Mouse (Mus musculus) kidney, embryonic 15.5 days (tissue): Measurements from ENCODE around the gene Col12a1. TPM values are rescaled to one million over a fixed set of nuclear protein-coding genes. Genes with fewer than 3 reads are reported as not detected.

Source experiments
- ATAC-seq: fragments of 200-750 bp; cut with Nextera tagmentation; replicated peaks from 2 replicates; pipeline ENCODE4 v1.8.0; 2017; ENCODE audit warnings: moderate TSS enrichment; ENCODE audit not compliant: low FRiP score
- H3K27ac ChIP-seq: fragments of 300-500 bp; sonication (generic); 2 replicates; pipeline ENCODE4 v1.5.1; 2015; ENCODE audit warnings: mild to moderate bottlenecking, inconsistent platforms
- H3K27me3 ChIP-seq: fragments of 300-500 bp; sonication (generic); 2 replicates; pipeline ENCODE4 v1.6.1; 2015; ENCODE audit warnings: inconsistent platforms
- H3K36me3 ChIP-seq: fragments of 300-500 bp; sonication (generic); 2 replicates; pipeline ENCODE4 v1.6.1; 2015; ENCODE audit warnings: inconsistent platforms
- H3K4me1 ChIP-seq: fragments of 300-500 bp; sonication (generic); 2 replicates; pipeline ENCODE4 v1.6.1; 2015; ENCODE audit warnings: inconsistent platforms
- H3K4me2 ChIP-seq: fragments of 300-500 bp; sonication (generic); 2 replicates; pipeline ENCODE4 v1.6.1; 2015; ENCODE audit warnings: moderate library complexity, mild to moderate bottlenecking, inconsistent platforms
- H3K4me3 ChIP-seq: fragments of 300-500 bp; sonication (generic); replicated peaks from 2 replicates; pipeline ENCODE4 v1.5.1; 2015; ENCODE audit warnings: mild to moderate bottlenecking, inconsistent platforms
- H3K9ac ChIP-seq: fragments of 300-500 bp; sonication (generic); 2 replicates; pipeline ENCODE4 v1.6.1; 2015; ENCODE audit warnings: mild to moderate bottlenecking, inconsistent platforms
- H3K9me3 ChIP-seq: fragments of 300-500 bp; sonication (generic); replicated peaks from 2 replicates; pipeline ENCODE4 v1.6.1; 2016; ENCODE audit warnings: inconsistent platforms
- WGBS: fragments of 180-500 bp; shearing (Covaris S2); methylation state at CpG from one replicate; pipeline ENCODE4 v1.1.7; 2015; ENCODE audit warnings: mixed read lengths; 5-methylcytosine and 5-hydroxymethylcytosine counted together
- polyA plus RNA-seq: library from polyadenylated mRNA; unstranded; fragments of >200 nt; fragmentation: Nextera tagmentation; extraction: Ambion mirVana; gene quantifications from 2 replicates; pipeline ENCODE4 v1.2.1, GENCODE M21; 2015

The Col12a1 gene
- polyA plus RNA-seq, 1 experiment from 2014 or later = 30.5 TPM

DNA sequence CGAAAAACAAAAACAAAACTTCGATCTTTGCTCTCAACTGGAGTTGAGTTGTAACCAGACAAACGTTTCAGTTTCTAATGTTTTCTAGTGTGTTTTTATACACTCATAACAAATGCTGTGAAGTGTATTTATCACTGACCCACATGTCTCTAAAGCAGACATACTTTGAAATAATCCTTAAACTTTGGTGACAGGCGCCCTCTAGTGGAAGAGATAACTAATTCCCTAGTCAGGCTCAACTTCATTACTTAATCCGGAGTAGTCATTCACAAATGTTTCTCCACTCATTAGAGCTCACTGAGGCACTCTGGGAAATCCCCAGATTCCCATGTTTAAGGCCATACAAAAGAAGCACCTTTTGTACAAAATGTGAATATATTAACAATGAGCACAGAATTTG lies 4.5 kb upstream of the Col12a1 start:
- no peaks in the 10 kb centered on the region for H3K9me3 ChIP-seq
- H3K27ac ChIP-seq = no peak overlapping the region
- peaks cover 29% of the 10 kb centered on the region for H3K27me3 ChIP-seq
- H3K36me3 ChIP-seq = no peaks in the 10 kb centered on the region
- H3K4me2 ChIP-seq = no peak overlapping the region
- H3K4me3 ChIP-seq = no peak overlapping the region
- H3K4me1 ChIP-seq = peaks cover 25% of the 10 kb centered on the region
- 37% methylated on average over 5 of the region's 5 CpGs for WGBS
- H3K9ac ChIP-seq = no peak overlapping the region
- no peak for ATAC-seq

DNA sequence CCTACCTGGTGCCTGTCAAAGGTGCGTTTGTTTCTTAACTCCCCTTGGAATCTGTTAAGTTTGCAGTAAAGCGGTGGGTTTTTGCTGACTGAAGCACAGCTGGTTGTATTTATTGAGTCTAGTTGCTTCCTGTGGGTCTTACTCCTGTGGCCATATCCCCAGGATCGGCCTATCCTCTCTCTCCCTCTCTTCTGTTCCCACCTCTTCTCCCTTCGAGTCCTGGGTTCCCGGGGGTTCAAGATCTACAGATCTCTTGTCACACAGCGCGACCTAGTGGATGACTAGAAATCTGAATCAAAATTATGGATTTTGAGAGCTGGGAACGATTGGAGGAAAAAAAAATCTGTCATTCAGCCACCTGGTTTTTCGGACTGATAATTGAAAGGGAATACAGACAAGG lies 2.4 kb upstream of the Col12a1 start:
- no peak overlapping the region for H3K4me3 ChIP-seq
- no peaks in the 10 kb centered on the region for H3K36me3 ChIP-seq
- H3K9ac ChIP-seq = no peak overlapping the region
- WGBS = 7% methylated on average over 9 of the region's 9 CpGs
- peaks cover 39% of the 10 kb centered on the region for H3K27me3 ChIP-seq
- H3K9me3 ChIP-seq = no peaks in the 10 kb centered on the region
- H3K27ac ChIP-seq = no peak overlapping the region
- H3K4me1 ChIP-seq = peaks cover 42% of the 10 kb centered on the region
- ATAC-seq = no peak
- peak overlapping the region; percentile 90 for H3K4me2 ChIP-seq

GRCm38 (mm10) chr9:79720143-79720542 lies 1.5 kb upstream of the Col12a1 start:
- Histone ChIP-seq H3K27me3 (peaks cover 39% of the 10 kb centered on the region), H3K4me2 (peak overlapping the region; percentile 90), H3K4me1 (peaks cover 47% of the 10 kb centered on the region), H3K4me3 (0 out of 2 replicates have a peak overlapping the region, but pooled peaks have one; percentile 55), H3K27ac (no peak overlapping the region), H3K9ac (no peak overlapping the region), H3K36me3 (no peaks in the 10 kb centered on the region), H3K9me3 (no peaks in the 10 kb centered on the region)
- no peak for ATAC-seq
- 34% methylated on average over 9 of the region's 9 CpGs for WGBS

DNA sequence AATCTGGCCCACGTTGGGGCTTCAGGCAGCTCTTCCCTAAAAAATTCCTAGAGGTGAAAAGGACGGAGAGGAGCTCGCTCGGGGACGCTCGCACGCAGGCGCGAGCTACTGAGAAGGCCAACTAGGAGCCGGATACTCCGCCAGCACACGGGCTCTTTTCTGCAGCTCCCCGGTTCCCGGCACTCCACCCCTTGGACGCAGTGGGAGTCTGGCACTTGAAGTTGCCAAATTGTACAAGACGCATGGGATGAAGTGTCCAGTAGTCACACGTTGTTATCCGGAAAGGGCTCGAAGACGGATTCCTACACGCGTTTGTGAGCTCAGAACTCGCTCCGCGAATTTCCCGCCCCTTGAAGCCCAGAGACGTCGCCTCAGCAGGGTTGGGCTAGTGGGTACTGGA lies 820 bp upstream of the Col12a1 start:
- Histone ChIP-seq H3K4me1 (peaks cover 54% of the 10 kb centered on the region), H3K27ac (no peak overlapping the region), H3K27me3 (peaks cover 39% of the 10 kb centered on the region), H3K4me3 (peak overlapping the region; percentile 55), H3K9ac (peak overlapping the region; percentile 43), H3K4me2 (peak overlapping the region; percentile 90), H3K9me3 (no peaks in the 10 kb centered on the region), H3K36me3 (no peaks in the 10 kb centered on the region)
- ATAC-seq = no peak
- whole genome bisulfite sequencing = 2% methylated on average over 28 of the region's 28 CpGs

DNA sequence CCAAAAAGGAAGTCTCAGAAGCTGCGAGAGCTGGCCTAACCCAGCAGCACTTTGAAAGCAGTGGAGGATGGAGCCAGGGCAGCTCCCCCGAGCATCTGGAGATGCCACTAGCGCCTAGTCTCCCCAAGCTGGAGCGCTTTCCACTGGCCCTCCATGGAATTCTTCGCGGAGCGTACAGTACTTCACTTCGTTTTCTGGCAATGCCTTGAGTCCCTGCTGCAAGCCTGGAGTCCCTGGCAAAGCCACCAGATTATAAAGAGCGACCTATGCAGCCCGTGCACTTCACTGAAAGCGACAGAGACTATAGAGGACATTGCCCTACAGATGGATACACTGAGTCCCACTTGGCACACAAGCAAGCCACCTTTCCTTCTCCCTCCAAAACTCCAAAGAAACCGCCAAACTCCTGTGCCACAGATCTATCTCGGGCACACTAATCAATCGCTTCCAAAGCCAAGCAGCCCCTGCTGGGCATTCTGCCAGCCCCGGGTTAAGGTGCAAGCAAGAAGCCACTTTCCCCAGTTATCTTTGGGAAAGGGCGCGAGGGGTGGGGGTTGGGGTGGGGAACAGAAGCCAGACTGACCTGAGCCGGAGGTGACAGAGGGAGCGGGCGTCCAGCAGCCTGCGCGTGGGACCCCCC lies 675 bp downstream of the Col12a1 start:
- peak overlapping the region; percentile 90 for H3K4me2 ChIP-seq
- WGBS = 2% methylated on average over 22 of the region's 22 CpGs
- peak overlapping the region; percentile 55 for H3K4me3 ChIP-seq

GRCm38 (mm10) chr9:79716909-79717835 lies 1.5 kb downstream of the Col12a1 start:
- no peaks in the 10 kb centered on the region for H3K9me3 ChIP-seq
- peak overlapping the region; percentile 29; the same call in 1 of the 2 replicates for H3K9ac ChIP-seq
- peak overlapping the region; percentile 55 for H3K4me3 ChIP-seq
- ATAC-seq = peak; percentile 20; the same call in 1 of the 2 replicates
- H3K4me2 ChIP-seq = peak overlapping the region; percentile 90
- peaks cover 39% of the 10 kb centered on the region for H3K27me3 ChIP-seq
- 6% methylated on average over 23 of the region's 23 CpGs for WGBS
- H3K27ac ChIP-seq = peak overlapping the region; percentile 75
- H3K4me1 ChIP-seq = peaks cover 60% of the 10 kb centered on the region
- H3K36me3 ChIP-seq = no peaks in the 10 kb centered on the region

More for the DNA sequence above, 675 bp downstream of the Col12a1 start:
- Histone ChIP-seq H3K9ac (peak overlapping the region; percentile 43), H3K27ac (peak overlapping the region; percentile 75), H3K36me3 (no peaks in the 10 kb centered on the region), H3K27me3 (peaks cover 39% of the 10 kb centered on the region), H3K4me1 (peaks cover 60% of the 10 kb centered on the region), H3K9me3 (no peaks in the 10 kb centered on the region)
- peak; percentile 29 for ATAC-seq

- peak overlapping the region; percentile 55 for H3K4me3 ChIP-seq
- no peaks in the 10 kb centered on the region for H3K9me3 ChIP-seq
- ATAC-seq = no peak
- H3K27ac ChIP-seq = no peak overlapping the region
- no peak overlapping the region for H3K9ac ChIP-seq
- no peaks in the 10 kb centered on the region for H3K36me3 ChIP-seq
- peaks cover 60% of the 10 kb centered on the region for H3K4me1 ChIP-seq
- H3K27me3 ChIP-seq = peaks cover 39% of the 10 kb centered on the region
- 34% methylated on average over 5 of the region's 5 CpGs for WGBS
- peak overlapping the region; percentile 90 for H3K4me2 ChIP-seq
Measured at GRCm38 (mm10) chr9:79716496-79716895, 2.1 kb downstream of the Col12a1 start.

DNA sequence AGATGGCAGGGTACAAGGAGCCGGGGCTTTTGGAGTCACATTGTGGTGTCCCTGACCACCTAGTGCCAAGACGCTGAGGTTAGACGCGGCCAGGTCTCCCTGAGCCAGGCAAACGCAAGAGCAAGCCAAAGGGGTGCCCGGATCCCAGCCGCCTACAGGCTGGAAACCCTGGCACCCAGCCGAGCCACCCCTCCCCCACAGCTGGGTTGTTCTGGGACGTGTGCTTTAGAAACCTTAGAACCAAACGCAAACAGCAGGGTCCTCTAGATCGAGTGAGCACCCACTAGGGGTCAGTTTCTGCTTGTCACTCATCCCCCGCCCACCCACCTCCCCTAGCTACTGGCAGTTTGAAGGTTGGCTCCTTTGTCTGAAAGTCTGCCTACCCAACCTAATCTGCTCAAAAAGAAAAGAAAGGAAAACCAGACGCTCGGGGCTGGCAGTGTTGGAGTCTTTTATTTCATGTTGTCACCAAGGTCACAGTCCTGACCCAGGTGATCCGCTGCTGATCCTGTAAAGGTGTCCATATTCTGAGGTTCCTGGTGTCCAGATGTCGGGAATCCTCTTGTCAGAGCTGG lies 4.1 kb downstream of the Col12a1 start:
- Histone ChIP-seq H3K27ac (no peak overlapping the region), H3K27me3 (peaks cover 24% of the 10 kb centered on the region), H3K36me3 (no peaks in the 10 kb centered on the region), H3K9me3 (no peaks in the 10 kb centered on the region), H3K9ac (no peak overlapping the region), H3K4me3 (peak overlapping the region; percentile 29), H3K4me2 (peak overlapping the region; percentile 57), H3K4me1 (peaks cover 49% of the 10 kb centered on the region)
- WGBS = 9% methylated on average over 16 of the region's 16 CpGs
- peak; percentile 31; the same call in 1 of the 2 replicates for ATAC-seq

- H3K4me2 ChIP-seq = peak overlapping the region; percentile 37
- 0 out of 2 replicates have a peak, but pooled peaks cover 4% of the 10 kb centered on the region for H3K36me3 ChIP-seq
- peaks cover 16% of the 10 kb centered on the region for H3K4me1 ChIP-seq
- H3K27ac ChIP-seq = peak overlapping the region; percentile 76
- peak; percentile 92 for ATAC-seq
- no peak overlapping the region for H3K9ac ChIP-seq
- H3K4me3 ChIP-seq = no peak overlapping the region
- H3K9me3 ChIP-seq = no peaks in the 10 kb centered on the region
- 14% methylated on average over 11 of the region's 11 CpGs for WGBS
- H3K27me3 ChIP-seq = no peaks in the 10 kb centered on the region
Measured at GRCm38 (mm10) chr9:79689771-79690535, 28.7 kb downstream of the Col12a1 start.

GRCm38 (mm10) chr9:79689342-79689741 lies 29.3 kb downstream of the Col12a1 start:
- peak; percentile 37; the same call in 1 of the 2 replicates for ATAC-seq
- peaks cover 16% of the 10 kb centered on the region for H3K4me1 ChIP-seq
- no peaks in the 10 kb centered on the region for H3K27me3 ChIP-seq
- no peak overlapping the region for H3K4me3 ChIP-seq
- 0 out of 2 replicates have a peak, but pooled peaks cover 4% of the 10 kb centered on the region for H3K36me3 ChIP-seq
- H3K9ac ChIP-seq = no peak overlapping the region
- 27% methylated on average over 7 of the region's 7 CpGs for WGBS
- H3K9me3 ChIP-seq = no peaks in the 10 kb centered on the region
- H3K4me2 ChIP-seq = no peak overlapping the region
- peak overlapping the region; percentile 76 for H3K27ac ChIP-seq

GRCm38 (mm10) chr9:79687227-79687626 lies 31.4 kb downstream of the Col12a1 start:
- ATAC-seq = no peak
- H3K9me3 ChIP-seq = no peaks in the 10 kb centered on the region
- H3K4me3 ChIP-seq = no peak overlapping the region
- H3K4me2 ChIP-seq = no peak overlapping the region
- no peak overlapping the region for H3K27ac ChIP-seq
- WGBS = 70% methylated on average over 3 of the region's 3 CpGs
- peaks cover 16% of the 10 kb centered on the region for H3K4me1 ChIP-seq
- 0 out of 2 replicates have a peak, but pooled peaks cover 4% of the 10 kb centered on the region for H3K36me3 ChIP-seq
- no peaks in the 10 kb centered on the region for H3K27me3 ChIP-seq
- H3K9ac ChIP-seq = no peak overlapping the region
